Mouse (Mus musculus) E14TG2a.4 (cell line): ENCODE data around the gene Pik3c2a.

Experiments used
- H3K27me3 ChIP-seq: 2 replicates; pipeline ENCODE4 v1.6.1; 2014; ENCODE audit warnings: low read length, control low read depth; ENCODE audit not compliant: insufficient read depth
- H3K36me3 ChIP-seq: 2 replicates; pipeline ENCODE4 v1.6.1; 2014; ENCODE audit warnings: low read length, control low read depth; ENCODE audit not compliant: insufficient read depth
- H3K4me1 ChIP-seq: replicated peaks from 2 replicates; pipeline ENCODE4 v1.6.1; 2014; ENCODE audit warnings: low read depth, low read length, control low read depth
- H3K4me3 ChIP-seq: replicated peaks from 2 replicates; pipeline ENCODE4 v1.5.1; 2014; ENCODE audit warnings: mild to moderate bottlenecking, low read length
- H3K9me3 ChIP-seq: 2 replicates; pipeline ENCODE4 v1.6.1; 2014; ENCODE audit warnings: low read length, control low read depth
- CTCF ChIP-seq: conservative IDR thresholded peaks from 2 replicates; pipeline ENCODE4 v1.5.1; 2014; ENCODE audit warnings: low read length
- NANOG ChIP-seq: IDR thresholded peaks from 2 replicates; pipeline ENCODE4 v1.6.1; 2014; ENCODE audit warnings: borderline replicate concordance, low read length, mixed read lengths
- POU5F1 ChIP-seq: IDR thresholded peaks from 2 replicates; pipeline ENCODE4 v1.6.1; 2014; ENCODE audit warnings: low read length, borderline replicate concordance

Pik3c2a gene

DNA sequence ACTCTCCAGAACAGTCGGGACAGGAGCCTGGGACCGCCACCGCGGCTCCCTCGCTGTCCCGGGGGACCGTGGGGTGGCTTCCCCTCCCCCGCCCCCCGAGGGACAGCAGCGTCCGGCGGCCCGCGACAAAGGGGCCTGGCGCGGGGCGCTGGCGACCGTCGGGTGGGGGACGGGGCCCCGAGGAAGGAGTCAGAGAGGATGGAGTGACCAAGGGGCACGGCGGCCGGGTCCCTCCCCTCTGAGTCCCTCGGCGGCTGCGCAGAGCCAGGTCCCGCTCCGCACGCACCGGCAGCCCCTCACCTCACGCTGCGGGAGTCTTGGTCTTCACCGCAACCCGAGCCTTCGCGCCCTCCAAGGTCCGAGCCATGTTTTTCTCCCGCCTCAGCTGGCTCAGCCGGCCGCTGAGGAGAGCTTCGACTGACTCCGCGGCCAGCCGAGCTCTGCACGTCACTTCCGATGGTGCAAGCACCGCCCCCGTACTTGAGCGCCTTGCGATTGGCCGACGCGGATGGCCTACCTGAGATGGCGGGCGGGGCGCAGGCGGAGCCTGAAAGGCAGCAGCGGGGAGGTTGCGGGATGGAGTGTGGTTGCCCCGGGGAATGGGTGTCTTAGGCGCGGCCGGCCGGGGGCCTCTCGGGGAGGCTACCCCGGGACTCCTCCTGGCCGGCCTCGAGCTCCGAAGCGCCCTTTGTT is at the start of gene Pik3c2a:
Gene Pik3c2a (minus strand): TSS at position 446 of the 693 bp plus-strand sequence.
- TF ChIP-seq NANOG (no peak), POU5F1 (no peak), CTCF (no peak)
- H3K4me1 ChIP-seq, result peaks cover 28% of the 10 kb centered on the region
- H3K4me3 ChIP-seq, result peak within 1 kb of the TSS; percentile 94
- no peaks in the 10 kb centered on the region for H3K9me3 ChIP-seq
- no peaks in the 10 kb centered on the region for H3K36me3 ChIP-seq
- H3K27me3 ChIP-seq, result peaks cover 28% of the 10 kb centered on the region

DNA sequence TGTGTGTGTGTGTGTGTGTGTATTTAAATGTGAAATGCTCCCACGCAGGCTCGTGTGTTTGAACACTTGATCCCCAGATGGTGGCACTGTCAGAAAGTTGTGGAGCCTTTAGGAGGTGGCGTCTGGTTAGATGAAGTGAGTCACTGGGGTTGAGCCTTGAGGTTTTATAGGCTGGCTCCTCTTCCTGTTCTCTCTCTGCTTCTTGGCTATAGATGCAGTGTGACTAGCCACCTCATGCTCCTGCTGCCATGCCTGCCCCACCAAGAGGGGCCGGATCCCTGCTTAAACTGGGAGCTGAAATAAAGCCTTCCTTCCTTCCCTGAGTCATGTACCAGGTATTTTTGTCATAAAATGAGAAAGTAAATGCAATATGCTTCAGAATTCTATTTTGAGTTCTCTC is 47.9 kb upstream of the Pik3c2a start:
- H3K4me3 ChIP-seq, result no peak overlapping the region
- no peaks in the 10 kb centered on the region for H3K36me3 ChIP-seq
- no peaks in the 10 kb centered on the region for H3K4me1 ChIP-seq
- TF ChIP-seq CTCF (no peak), NANOG (no peak), POU5F1 (no peak)
- no peaks in the 10 kb centered on the region for H3K9me3 ChIP-seq
- 0 out of 2 replicates have a peak, but pooled peaks cover 3% of the 10 kb centered on the region for H3K27me3 ChIP-seq

DNA sequence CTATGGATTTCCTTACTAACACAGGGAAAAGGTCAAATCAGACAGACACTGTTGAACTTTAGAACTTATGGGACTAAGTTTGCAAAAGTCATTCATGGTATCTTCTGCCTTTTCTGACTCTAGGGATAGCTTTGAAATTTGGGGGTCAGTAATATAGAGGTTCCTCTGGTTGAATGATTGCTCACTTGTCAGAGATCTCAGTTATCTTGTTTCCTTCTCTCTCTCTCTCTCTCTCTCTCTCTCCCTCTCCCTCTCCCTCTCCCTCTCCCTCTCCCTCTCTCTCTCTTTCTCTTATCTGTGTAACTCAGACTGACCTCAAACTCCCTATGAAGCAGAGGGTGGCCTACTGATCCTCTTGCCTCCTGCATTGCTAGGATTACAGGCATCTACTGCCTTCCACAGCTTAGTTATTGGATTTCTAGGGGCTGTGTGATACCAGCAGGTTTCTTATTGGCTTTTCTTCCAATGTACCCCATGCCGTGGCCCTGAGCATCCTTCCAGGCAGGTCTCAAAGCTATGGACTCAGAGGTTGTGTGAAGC is 41.9 kb upstream of the Pik3c2a start:
- no peaks in the 10 kb centered on the region for H3K9me3 ChIP-seq
- no peaks in the 10 kb centered on the region for H3K36me3 ChIP-seq
- no peaks in the 10 kb centered on the region for H3K4me1 ChIP-seq
- H3K27me3 ChIP-seq, result peaks cover 11% of the 10 kb centered on the region
- no peak overlapping the region for H3K4me3 ChIP-seq
- TF ChIP-seq POU5F1, result no peak
- TF ChIP-seq CTCF, result no peak
- no peak for TF ChIP-seq NANOG

DNA sequence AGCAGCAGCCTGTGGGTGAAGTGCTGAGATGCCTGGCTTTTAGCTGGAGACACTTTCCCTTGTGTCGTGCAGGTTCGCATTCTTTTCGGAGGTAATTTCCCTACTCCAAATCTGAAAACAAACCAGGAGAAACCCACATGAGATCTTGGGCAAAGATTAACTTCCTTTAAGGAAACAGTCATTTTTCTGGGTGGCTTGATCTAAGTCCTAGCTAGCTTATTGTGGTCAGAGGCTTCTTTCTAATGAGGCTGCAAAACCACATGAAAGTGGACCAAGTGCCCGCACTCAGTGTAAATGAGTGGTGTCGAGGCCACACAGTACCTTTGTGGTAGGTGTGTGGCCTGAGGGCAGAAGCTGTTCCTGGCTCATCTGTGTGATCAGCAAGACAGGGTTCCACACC is 41.0 kb upstream of the Pik3c2a start:
- peaks cover 11% of the 10 kb centered on the region for H3K27me3 ChIP-seq
- H3K4me1 ChIP-seq, result no peaks in the 10 kb centered on the region
- TF ChIP-seq NANOG, result no peak
- TF ChIP-seq CTCF, result no peak
- TF ChIP-seq POU5F1, result no peak

DNA sequence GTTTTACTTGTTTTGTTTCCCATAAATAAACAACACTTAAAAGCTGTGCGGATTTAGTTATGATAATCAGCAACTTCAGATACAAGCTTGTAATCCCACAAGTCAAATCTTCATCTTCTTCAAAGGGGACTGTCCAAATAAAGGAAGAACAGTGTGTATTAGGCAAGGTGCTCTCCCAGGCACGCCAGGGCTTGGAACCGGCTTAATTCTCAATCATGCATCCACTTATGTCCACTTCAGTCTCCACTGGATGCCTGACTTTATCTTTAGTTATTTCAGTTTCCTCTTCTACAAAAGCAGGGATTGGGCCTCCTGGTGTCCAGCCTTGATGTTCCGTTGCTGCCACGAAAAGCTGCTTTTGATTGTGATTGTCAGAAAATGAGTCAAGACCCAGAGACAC is 40.5 kb upstream of the Pik3c2a start:
- H3K36me3 ChIP-seq, result no peaks in the 10 kb centered on the region

More for the DNA sequence above, 41.0 kb upstream of the Pik3c2a start:
- H3K9me3 ChIP-seq, result no peaks in the 10 kb centered on the region
- no peaks in the 10 kb centered on the region for H3K36me3 ChIP-seq
- H3K4me3 ChIP-seq, result no peak overlapping the region

DNA sequence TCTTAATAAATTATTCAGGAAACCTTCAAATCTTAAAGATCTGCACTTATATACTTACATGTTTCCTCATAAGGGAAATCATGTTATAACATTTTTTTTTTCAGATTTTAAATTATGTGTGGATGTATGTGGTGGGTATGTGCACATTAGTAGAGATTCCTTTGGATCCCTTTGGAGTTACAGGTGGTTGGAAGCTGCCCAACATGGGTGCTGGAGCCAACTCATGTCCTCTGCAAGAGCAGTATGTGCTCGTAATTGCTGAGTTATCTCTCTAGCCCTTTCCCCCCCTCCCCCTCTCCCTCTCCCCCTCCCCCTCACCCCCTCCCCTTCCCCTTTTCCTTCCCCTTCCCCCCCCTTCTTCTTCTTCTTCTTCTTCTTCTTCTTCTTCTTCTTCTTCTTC is 39.9 kb upstream of the Pik3c2a start:
- H3K9me3 ChIP-seq, result no peaks in the 10 kb centered on the region
- H3K4me1 ChIP-seq, result no peaks in the 10 kb centered on the region
- no peak overlapping the region for H3K4me3 ChIP-seq
- no peaks in the 10 kb centered on the region for H3K36me3 ChIP-seq
- TF ChIP-seq CTCF (no peak), NANOG (no peak), POU5F1 (no peak)
- H3K27me3 ChIP-seq, result peaks cover 11% of the 10 kb centered on the region

More for the DNA sequence above, 40.5 kb upstream of the Pik3c2a start:
- Histone ChIP-seq H3K4me1 (no peaks in the 10 kb centered on the region), H3K27me3 (peaks cover 11% of the 10 kb centered on the region), H3K9me3 (no peaks in the 10 kb centered on the region), H3K4me3 (no peak overlapping the region)
- TF ChIP-seq CTCF (no peak), NANOG (no peak), POU5F1 (no peak)

DNA sequence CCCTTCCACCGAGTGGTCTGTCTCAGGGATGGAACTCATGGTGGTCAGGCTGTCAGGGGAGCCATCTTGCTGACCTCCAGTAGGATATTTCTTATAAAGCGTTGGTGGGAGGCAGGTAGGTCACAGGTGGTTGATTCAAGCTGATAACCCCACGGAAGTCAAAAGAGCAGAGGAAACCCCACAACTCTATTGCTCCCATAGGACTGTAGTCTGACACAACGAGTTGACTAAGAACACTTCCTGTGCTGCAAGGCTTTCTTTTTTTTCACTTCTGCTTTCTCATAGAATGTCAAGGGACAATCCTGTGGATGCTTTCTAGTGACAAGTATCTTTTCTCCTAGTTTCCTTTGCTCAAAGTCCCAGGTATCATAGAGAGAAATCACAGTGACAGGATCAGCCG is 33.0 kb upstream of the Pik3c2a start:
- no peak for TF ChIP-seq NANOG
- TF ChIP-seq CTCF, result no peak
- TF ChIP-seq POU5F1, result no peak
- Histone ChIP-seq H3K4me1 (no peaks in the 10 kb centered on the region), H3K4me3 (no peak overlapping the region), H3K36me3 (no peaks in the 10 kb centered on the region), H3K9me3 (no peaks in the 10 kb centered on the region), H3K27me3 (no peaks in the 10 kb centered on the region)

DNA sequence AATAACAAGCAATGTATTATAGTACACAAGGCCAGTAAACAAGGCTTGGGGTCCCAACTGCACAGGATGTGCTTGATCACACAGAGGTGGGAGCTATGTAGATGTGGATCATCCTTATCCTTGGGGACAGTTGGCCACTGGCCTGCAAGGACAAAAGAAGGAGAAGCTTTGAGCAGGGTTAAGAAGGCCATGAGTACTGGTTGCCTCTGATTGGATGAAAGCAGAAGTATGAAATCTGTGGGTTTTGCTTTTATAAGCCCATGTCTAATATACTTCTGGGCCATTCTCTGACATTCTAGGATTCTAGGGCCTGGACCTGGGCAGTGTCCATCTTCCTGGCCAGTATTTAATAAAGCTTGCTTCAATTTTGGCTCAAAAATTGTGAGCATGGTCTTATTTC is 32.6 kb upstream of the Pik3c2a start:
- no peak overlapping the region for H3K4me3 ChIP-seq
- H3K9me3 ChIP-seq, result no peaks in the 10 kb centered on the region
- H3K36me3 ChIP-seq, result no peaks in the 10 kb centered on the region
- no peaks in the 10 kb centered on the region for H3K27me3 ChIP-seq
- no peak for TF ChIP-seq CTCF
- no peak for TF ChIP-seq NANOG
- no peak for TF ChIP-seq POU5F1
- no peaks in the 10 kb centered on the region for H3K4me1 ChIP-seq

DNA sequence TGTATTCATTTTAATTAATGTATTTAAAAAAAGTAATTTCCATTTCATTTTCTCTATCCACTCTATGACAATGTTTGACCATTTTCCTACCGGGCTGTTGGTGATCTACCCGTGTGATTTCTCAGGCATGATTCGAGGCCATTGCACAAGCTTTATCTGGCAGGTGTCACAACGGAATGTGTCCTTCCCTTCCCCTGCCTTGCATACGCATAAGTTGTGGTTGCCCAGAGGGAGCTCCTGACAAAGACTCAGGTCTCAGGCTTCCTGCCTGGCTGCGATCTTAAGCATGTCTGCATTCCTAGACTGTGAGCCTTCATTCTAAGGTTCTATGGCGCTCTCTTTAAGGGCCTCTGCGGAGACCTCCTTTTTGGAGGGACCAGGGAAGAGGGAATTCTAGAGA is 18.9 kb upstream of the Pik3c2a start:
- 0 out of 2 replicates have a peak, but pooled peaks cover 3% of the 10 kb centered on the region for H3K27me3 ChIP-seq
- peaks cover 5% of the 10 kb centered on the region; the same call in 1 of the 2 replicates for H3K4me1 ChIP-seq
- H3K9me3 ChIP-seq, result no peaks in the 10 kb centered on the region
- TF ChIP-seq CTCF (no peak), POU5F1 (no peak)
- no peak overlapping the region for H3K4me3 ChIP-seq
- H3K36me3 ChIP-seq, result no peaks in the 10 kb centered on the region
